ENCODE assay signal across 12 mouse cellular contexts in genomic region chr7:63940321-63940720, GRCm38 (mm10). TPM values are rescaled to one million over a fixed set of nuclear protein-coding genes. Genes with fewer than 3 reads are reported as not detected.
DNase-seq lines count a peak whose midpoint lies in the region; ATAC-seq lines count a peak whose summit lies in the region.
"Had no signal": no experiment of that assay in that cellular context is flagged by ENCODE, and none has a peak within 500 bp of the region (broad histone marks: within the 10 kb centered on the region; RNA-seq: fewer than 3 reads in every experiment).

No protein-coding gene starts in this region.

- H3K9me3 ChIP-seq in intestine, embryonic 14.5 days (ENCODE audit: control insufficient read depth, low read length): no peaks in the 10 kb centered on the region
- H3K9me3 ChIP-seq in intestine, embryonic 16.5 days (ENCODE audit: control insufficient read depth, low read length): no peaks in the 10 kb centered on the region
- no peaks in the 10 kb centered on the region for H3K9me3 ChIP-seq in limb, embryonic 10.5 days (replicated peaks)
- H3K9me3 ChIP-seq: limb, embryonic 12.5 days had no signal

- ATAC-seq in intestine, embryonic 14.5 days (replicated peaks; ENCODE audit: low FRiP score, low TSS enrichment, low read depth): no peak
- ATAC-seq in intestine, embryonic 16.5 days: no peak
- no peak for ATAC-seq in CD4-positive, CD25-positive, alpha-beta regulatory T cell, adult 4 months

- H3K36me3 ChIP-seq in intestine, embryonic 14.5 days (ENCODE audit: control insufficient read depth, insufficient read depth, low read length): no peaks in the 10 kb centered on the region
- H3K36me3 ChIP-seq in intestine, embryonic 16.5 days (ENCODE audit: control insufficient read depth, insufficient read depth, low read length): no peaks in the 10 kb centered on the region
- no peaks in the 10 kb centered on the region for H3K36me3 ChIP-seq in limb, embryonic 10.5 days
- H3K36me3 ChIP-seq: limb, embryonic 12.5 days had no signal

- H3K4me1 ChIP-seq in intestine, embryonic 14.5 days (replicated peaks; ENCODE audit: control insufficient read depth, insufficient read depth, low read length): 0 out of 2 replicates have a peak, but pooled peaks cover 4% of the 10 kb centered on the region
- peaks cover 11% of the 10 kb centered on the region; the same call in 1 of the 2 replicates for H3K4me1 ChIP-seq in intestine, embryonic 16.5 days (ENCODE audit: control insufficient read depth, insufficient read depth, low read length)
- H3K4me1 ChIP-seq in limb, embryonic 10.5 days: peaks cover 37% of the 10 kb centered on the region

- WGBS in intestine, embryonic 14.5 days: 91% methylated on average over 5 of the region's 5 CpGs
- WGBS in intestine, embryonic 16.5 days: 89% methylated on average over 5 of the region's 5 CpGs
- WGBS in limb, embryonic 10.5 days: 89% methylated on average over 5 of the region's 5 CpGs

- H3K4me3 ChIP-seq in intestine, embryonic 14.5 days (ENCODE audit: low read depth, low read length): no peak overlapping the region
- no peak overlapping the region for H3K4me3 ChIP-seq in intestine, embryonic 16.5 days (ENCODE audit: low read length)
- H3K4me3 ChIP-seq in limb, embryonic 10.5 days: peak overlapping the region; percentile 86; the same call in 1 of the 2 replicates

- no peak overlapping the region for H3K9ac ChIP-seq in intestine, embryonic 14.5 days (ENCODE audit: low read length)
- no peak overlapping the region for H3K9ac ChIP-seq in intestine, embryonic 16.5 days (ENCODE audit: low read depth, low read length)

- DNase-seq in adrenal gland, postnatal 14 days: peak; percentile 31
- DNase-seq in adrenal gland, postnatal 25 days: no peak
- DNase-seq in intestine, embryonic 14.5 days (ENCODE audit: low spot score): no peak
- peak; percentile 58 for DNase-seq in 3T3-L1 (ENCODE audit: low read depth, low spot score)
- DNase-seq in limb, embryonic 10.5 days (ENCODE audit: low spot score): no peak
- DNase-seq in right cerebral cortex, postnatal 14 days: no peak

- 0 out of 2 replicates have a peak overlapping the region, but pooled peaks have one; percentile 88 for H3K4me2 ChIP-seq in intestine, embryonic 14.5 days (ENCODE audit: low read length)
- no peak overlapping the region for H3K4me2 ChIP-seq in intestine, embryonic 16.5 days (ENCODE audit: low read depth, low read length)

- no peaks in the 10 kb centered on the region for H3K27me3 ChIP-seq in intestine, embryonic 14.5 days (replicated peaks; ENCODE audit: control insufficient read depth, insufficient read depth, low read length)
- H3K27me3 ChIP-seq in intestine, embryonic 16.5 days (replicated peaks; ENCODE audit: control insufficient read depth, insufficient read depth, low read length): no peaks in the 10 kb centered on the region
- 0 out of 2 replicates have a peak, but pooled peaks cover 3% of the 10 kb centered on the region for H3K27me3 ChIP-seq in limb, embryonic 10.5 days (ENCODE audit: low read depth, poor library complexity, severe bottlenecking)
- H3K27me3 ChIP-seq: limb, embryonic 12.5 days had no signal

- H3K27ac ChIP-seq in intestine, embryonic 14.5 days (ENCODE audit: low read depth): peak overlapping the region; percentile 92; the same call in 1 of the 2 replicates
- no peak overlapping the region for H3K27ac ChIP-seq in intestine, embryonic 16.5 days (ENCODE audit: low read length)
- H3K27ac ChIP-seq in limb, embryonic 10.5 days: no peak overlapping the region

RNA-seq across cellular contexts. Expression of gene Klf13, which starts 1.6 kb away (rescaled TPM):
- total RNA-seq in adrenal gland, postnatal 14 days (2021): 85.8 and 102 TPM in 2 replicates
- 85.4 and 93.8 TPM in 2 replicates for total RNA-seq in adrenal gland, postnatal 25 days (2021)
- 30.7 and 32.1 TPM in 2 replicates for polyA plus RNA-seq in intestine, embryonic 14.5 days (2014; fragmentation: Nextera tagmentation; extraction: Ambion mirVana)
- polyA plus RNA-seq in intestine, embryonic 16.5 days (2015; fragmentation: Nextera tagmentation; extraction: Ambion mirVana): 23.1 and 23.3 TPM in 2 replicates
- polyA plus RNA-seq in limb, embryonic 10.5 days (2016; fragmentation: Nextera tagmentation; extraction: Ambion mirVana): 17.2 and 17.9 TPM in 2 replicates
- polyA plus RNA-seq in CD4-positive, CD25-positive, alpha-beta regulatory T cell, adult 4 months (2017; shearing (Covaris generic)): 100 to 1,000 TPM; 209 to 217 TPM

RNA-seq across cellular contexts. Expression of gene E030018B13Rik, which starts 23.7 kb away (rescaled TPM):
- total RNA-seq in adrenal gland, postnatal 14 days (2021): not detected in 2 replicates
- total RNA-seq in adrenal gland, postnatal 25 days (2021): not detected in 2 replicates
- 0.30 TPM in 1 of 2 replicates, not detected in the other for polyA plus RNA-seq in intestine, embryonic 14.5 days (2014; fragmentation: Nextera tagmentation; extraction: Ambion mirVana)
- not detected in 2 replicates for polyA plus RNA-seq in intestine, embryonic 16.5 days (2015; fragmentation: Nextera tagmentation; extraction: Ambion mirVana)
- polyA plus RNA-seq in limb, embryonic 10.5 days (2016; fragmentation: Nextera tagmentation; extraction: Ambion mirVana): not detected in 2 replicates
- not detected for polyA plus RNA-seq in CD4-positive, CD25-positive, alpha-beta regulatory T cell, adult 4 months (2017; shearing (Covaris generic))
- total RNA-seq: adrenal gland, postnatal 36 days; hematopoietic stem cell, adult 5-6 weeks had no signal
- polyA plus RNA-seq: embryonic facial prominence, embryonic 11.5 days; limb, embryonic 12.5 days had no signal

Comparison
In these comparisons a context has a peak if more than half of its experiments do, and no peak if none do; other contexts are left out.
1. DNase-seq: peak in adrenal gland, postnatal 14 days (single experiment) and 3T3-L1 (single experiment); none in adrenal gland, postnatal 25 days (single experiment), intestine, embryonic 14.5 days (single experiment), limb, embryonic 10.5 days (single experiment) and right cerebral cortex, postnatal 14 days (single experiment).